Mouse (Mus musculus) layer of hippocampus, adult 18-20 months (tissue): Measurements from ENCODE around the gene Slc28a1. TPM values are rescaled to one million over a fixed set of nuclear protein-coding genes. Genes with fewer than 3 reads are reported as not detected.
A peak's percentile ranks its signal among the peaks of the same experiment; 100 is the strongest.
"Not testable (repeated sequence)": the region's sequence is repeated elsewhere in the genome, so short reads cannot be mapped to it uniquely, and the experiment has no call there.

ENCODE experiments used
- DNase-seq, 2 experiments: peaks; one replicate each; pipeline ENCODE4 v3.0.0; 2022; ENCODE audit warnings: low spot score in 2 of 2
- total RNA-seq, 2 experiments: library from RNA; stranded (reverse); gene quantifications; 2 replicates each; pipeline ENCODE4 v1.2.3; 2021

Gene Slc28a1
- total RNA-seq, 2 experiments from 2014 or later = 0.10 TPM; not detected in 1

DNA sequence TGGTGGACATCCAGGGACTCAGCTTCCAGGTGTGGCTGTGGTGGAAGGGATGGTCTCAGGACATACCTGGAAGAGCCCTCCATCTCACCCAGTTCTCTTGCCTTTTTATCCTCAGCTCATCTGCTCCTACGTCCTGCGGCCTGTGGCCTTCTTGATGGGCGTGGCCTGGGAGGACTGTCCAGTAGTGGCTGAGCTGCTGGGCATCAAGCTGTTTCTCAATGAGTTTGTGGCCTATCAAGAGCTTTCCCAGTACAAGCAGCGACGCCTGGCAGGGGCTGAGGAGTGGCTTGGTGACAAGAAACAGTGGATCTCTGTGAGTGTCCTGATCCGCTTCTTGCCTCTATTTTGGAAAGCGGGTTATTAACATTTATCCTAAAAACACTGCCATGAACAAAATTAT lies 49.8 kb downstream of the Slc28a1 start:
- no peak for DNase-seq

DNA sequence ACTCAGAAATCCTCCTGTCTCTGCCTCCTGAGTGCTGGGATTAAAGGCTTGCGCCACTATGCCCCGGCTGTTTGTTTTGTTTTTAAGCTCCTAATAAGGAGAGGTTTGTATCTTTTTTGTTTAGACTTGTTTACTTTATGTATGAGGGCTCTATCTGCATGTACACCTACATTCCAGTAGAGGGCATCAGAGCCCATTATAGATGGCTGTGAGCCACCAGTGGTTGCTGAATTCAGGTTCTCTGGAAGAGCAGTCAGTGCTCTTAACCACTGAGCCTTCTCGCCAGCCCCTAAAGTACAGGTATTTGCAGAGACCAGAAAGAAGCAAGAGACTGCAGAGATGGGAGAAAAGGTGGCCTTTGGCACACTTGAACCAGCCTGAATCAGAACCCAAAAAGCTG lies 52.5 kb downstream of the Slc28a1 start:
- DNase-seq = peak in 1 of 2 experiments; percentile 63

DNA sequence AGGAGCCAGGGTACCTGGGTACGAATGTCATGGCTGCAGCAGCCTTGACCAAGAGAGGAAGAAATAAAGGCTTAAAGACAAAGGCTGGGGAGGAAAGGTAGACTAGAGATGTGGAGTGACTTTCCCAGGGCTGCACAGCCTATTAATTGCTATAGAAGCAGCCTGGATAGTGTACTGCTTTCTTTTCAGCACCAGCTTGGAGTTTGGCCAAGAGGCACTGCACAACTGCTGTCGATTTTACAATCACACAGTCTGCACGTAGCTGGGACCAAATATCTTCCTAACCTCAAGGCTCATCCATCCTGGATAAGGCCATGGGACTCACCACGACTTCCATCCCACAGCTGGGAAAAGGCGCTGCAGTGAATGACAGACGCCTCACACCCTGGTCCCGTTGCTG lies 54.8 kb downstream of the Slc28a1 start:
- peak in 1 of 2 experiments; percentile 17 for DNase-seq

DNA sequence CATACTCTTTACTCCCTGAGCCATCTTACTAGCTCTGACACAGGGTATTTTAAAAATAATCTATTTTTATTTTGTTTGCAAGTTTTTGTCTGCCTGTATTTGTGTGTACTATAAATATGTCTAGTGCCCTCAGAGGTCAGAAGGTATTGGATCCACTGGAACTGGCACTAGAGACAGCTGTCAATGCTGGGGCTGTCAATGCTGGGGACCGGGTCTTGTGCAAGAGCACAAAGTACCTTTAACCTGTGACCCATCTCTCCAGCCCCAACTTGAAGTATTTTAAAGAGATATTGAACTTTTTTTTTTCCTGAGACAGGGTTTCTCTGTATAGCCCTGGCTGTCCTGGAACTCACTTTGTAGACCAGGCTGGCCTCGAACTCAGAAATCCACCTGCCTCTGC lies 59.3 kb downstream of the Slc28a1 start:
- no peak for DNase-seq

GRCm38 (mm10) chr7:81174654-81175053 lies 60.1 kb downstream of the Slc28a1 start:
- DNase-seq = no peak

DNA sequence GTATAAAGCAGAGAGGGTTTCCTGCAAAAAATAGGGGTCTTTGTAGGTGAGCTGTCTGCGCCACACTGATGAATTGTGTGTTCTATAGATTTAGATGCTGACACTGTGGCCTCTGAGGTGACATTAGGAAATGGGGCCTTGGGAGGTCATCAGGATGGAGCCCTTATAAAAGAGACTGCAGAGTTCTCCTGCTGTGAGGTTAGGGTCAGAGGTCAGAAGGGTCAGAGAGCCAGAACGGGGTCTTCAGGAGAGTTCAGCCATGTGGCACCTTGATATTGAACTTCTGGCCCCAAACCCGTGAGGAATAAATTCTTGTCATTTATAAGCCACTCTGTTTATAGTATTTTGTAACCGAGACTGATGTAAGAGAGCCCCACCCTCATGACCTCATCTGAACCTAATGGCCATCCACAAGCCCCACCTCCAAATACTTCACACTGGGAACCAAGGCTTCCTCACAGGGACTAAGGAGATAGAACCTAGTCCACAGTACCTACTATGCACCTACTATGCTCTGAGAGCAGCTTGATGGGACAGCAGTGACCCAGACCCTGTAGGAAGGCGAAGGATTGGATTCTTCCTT lies 61.7 kb downstream of the Slc28a1 start:
- DNase-seq = no peak

DNA sequence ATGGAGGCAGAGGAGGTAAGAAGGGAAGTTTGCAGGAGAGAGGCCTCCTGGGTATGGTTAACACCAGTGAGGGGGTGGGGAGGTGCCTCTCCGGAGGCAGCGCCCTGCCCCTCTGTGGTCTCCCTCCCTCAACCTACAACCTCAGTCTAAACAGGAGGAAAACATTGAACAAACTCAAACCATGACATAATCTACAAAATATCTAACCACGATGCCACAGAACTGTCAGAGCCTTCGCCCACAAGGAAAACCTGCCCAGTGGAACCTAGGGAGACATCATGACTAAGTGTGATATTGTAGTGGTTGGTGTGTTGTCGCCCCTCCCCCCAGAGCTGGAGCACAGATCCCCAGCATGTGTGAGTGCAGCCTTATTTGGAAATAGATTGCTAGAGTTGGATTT lies 64.9 kb downstream of the Slc28a1 start:
- peak in 1 of 2 experiments; percentile 27 for DNase-seq

DNA sequence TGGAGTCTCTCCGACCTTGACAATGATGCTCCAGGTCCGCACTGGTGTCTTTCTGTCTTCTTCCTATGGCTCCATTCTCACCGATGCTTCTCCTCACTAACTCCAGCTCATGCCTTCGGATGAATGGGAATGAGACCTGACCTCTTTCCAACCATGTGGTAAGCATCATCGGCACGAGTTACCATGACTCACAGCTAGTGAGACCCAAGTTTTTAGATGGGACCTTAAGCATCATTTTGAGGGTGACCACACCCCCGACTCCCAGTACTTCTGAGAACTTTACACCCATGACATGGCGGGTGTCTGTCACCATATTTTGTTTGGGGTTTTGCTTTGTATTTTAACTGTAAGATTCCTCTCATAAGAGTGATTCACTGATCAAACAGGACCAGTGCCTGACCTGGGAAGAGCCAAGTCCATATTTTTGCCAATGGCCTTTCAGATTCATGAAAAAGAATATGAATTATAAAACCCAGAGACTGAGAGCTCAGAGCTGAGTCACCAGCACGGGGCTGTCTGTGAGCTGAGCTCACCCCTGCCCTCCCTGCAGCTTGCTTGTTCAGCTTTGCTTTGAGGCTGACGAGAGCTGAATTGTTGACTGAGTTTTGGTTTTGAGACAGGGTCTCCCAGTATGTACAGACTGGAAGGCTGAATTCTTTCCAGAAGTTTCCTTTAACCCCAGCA lies 68.0 kb downstream of the Slc28a1 start:
- DNase-seq = no peak

DNA sequence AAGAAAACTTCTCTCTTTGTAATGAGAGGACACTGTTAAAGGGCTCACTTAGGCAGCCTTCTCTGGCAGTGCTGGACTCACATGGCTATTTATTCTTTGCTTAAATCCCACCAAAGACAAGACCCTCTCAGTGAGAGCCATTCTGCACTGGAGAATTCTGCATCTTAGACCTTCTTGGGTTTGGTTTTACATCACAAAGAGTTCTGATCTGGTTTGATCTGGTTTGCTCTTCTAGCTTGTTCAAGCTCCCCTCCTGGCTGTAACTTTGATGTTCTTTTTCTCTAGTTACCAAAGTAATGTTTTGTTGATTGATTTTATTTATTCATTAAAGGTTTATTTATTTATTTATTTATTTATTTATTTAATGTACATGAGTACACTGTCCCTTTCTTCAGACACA lies 68.6 kb downstream of the Slc28a1 start:
- DNase-seq = no peak

DNA sequence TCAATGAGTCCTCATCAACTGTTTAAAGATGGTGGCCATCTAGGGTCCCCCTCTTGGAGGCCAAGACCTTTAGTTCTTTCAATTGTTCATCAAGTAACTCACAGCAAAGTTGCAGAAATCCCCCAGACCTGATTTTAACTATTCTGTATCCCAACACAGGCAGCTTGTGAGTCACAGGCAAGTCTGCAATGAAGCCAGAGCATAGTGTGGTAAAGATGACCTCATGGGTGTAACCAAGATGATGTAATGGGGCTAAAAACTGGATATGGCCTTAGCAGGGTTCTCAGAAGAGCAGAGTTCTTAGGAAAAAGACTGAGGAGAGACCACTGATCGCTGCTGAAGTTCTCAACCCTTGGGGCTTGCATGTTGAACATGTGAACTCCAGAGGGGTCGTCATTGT lies 69.5 kb downstream of the Slc28a1 start:
- no peak for DNase-seq

DNA sequence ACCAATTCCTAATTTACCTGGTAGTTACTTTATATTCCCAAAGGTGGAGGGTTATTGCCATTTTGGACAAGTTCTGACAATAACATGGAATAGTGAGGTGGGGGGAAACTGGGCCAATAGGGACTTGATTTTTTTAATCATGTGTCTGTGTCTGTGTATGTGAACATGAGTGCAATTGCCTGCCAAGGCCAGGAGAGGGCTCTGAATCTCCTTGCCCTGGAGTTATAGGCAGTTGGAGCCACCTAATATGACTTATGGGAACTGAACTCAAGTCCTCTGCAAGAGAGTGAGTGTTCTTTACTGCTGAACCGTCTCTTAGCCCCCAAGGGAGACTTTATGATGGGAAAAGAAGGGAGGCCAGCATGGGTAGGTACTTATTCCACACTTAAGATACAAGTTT lies 70.1 kb downstream of the Slc28a1 start:
- no peak for DNase-seq

DNA sequence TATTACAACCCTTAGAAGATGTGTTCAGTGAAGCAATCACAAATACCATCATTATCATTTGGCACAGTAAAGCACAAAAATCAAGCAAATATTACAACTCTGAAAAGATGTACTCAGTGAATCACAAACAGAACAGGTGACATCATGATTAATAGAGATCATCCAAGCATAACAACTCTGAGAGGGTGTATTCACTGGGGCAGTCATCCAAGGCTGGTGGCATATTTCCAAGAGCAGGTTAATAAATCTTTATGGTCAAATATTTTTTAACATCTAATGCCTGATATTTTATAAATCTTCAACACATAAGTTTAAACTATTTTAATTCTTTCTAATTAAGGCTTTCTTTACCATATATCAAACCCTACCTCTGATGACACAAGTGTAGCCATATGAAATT lies 71.4 kb downstream of the Slc28a1 start:
- not testable (repeated sequence) for DNase-seq

- DNase-seq = no peak
These were observed 74.6 kb downstream of the Slc28a1 start for GRCm38 (mm10) chr7:81189180-81189579.

GRCm38 (mm10) chr7:81195509-81195908 lies 80.9 kb downstream of the Slc28a1 start:
- no peak for DNase-seq

DNA sequence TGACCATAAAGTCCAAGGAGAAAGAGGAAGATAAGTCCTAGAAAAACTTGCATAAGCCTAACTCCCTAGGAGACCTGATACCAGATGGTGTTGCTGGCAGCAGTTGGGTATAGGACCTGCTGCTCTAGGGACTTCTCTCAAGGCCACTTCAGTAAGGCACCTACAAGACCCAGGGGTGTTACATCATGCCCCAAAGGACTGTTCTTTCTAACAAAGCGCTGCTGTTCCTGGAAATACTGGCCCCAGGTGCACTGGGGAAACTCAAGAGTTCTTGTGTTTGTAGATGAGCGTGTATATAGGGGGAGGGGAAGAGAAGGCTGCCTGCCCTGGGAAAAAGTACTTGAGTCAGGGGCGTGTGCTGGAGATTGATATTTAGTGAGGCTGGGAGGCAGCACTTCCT lies 82.2 kb downstream of the Slc28a1 start:
- no peak for DNase-seq

GRCm38 (mm10) chr7:81198538-81198937 lies 83.9 kb downstream of the Slc28a1 start:
- DNase-seq = no peak

GRCm38 (mm10) chr7:81199109-81199508 lies 84.5 kb downstream of the Slc28a1 start:
- no peak for DNase-seq

GRCm38 (mm10) chr7:81199757-81200156 lies 85.2 kb downstream of the Slc28a1 start:
- DNase-seq = no peak

DNA sequence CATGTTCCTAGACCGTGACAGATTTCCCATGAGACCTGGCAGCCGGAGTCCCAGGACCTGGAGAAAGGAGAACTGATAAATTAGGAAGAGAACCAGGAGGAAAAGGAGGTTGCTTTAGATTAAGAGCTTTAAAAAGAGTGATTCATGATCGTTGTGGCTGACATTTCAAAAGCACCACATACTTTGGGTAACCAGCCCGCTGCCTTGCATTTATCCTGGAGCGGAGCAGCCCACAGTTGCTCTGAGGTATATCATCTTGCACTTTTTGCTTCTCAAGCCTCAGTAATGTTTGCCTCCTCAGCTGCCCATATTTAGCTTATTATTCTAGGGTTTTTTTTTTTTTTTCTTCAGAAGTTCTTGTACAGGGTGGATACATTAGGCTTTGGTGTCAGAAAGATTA lies 87.8 kb downstream of the Slc28a1 start:
- no peak for DNase-seq

- not testable (repeated sequence) for DNase-seq
These were observed 89.0 kb downstream of the Slc28a1 start for GRCm38 (mm10) chr7:81203576-81203975.

DNA sequence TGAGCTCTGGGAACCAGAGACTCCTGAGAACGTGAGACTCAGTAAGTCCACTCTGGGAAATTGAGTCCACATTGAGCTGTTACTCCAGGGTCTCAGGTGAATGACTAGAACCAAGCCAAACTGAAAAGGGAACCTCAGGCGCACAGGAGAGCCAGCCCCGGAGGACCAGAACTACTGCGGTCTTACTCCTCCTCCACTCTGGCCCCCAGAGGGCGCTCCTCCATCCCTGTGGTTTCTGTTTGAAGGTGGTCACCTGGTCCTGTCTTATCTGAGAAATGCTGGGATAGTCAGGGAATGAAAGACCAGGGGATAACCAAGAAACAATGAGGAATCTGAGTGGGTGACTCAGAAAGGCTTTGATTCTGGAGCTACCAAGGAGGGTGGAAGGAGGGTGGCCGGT lies 94.3 kb downstream of the Slc28a1 start:
- DNase-seq = peak; percentile 37 to 72

DNA sequence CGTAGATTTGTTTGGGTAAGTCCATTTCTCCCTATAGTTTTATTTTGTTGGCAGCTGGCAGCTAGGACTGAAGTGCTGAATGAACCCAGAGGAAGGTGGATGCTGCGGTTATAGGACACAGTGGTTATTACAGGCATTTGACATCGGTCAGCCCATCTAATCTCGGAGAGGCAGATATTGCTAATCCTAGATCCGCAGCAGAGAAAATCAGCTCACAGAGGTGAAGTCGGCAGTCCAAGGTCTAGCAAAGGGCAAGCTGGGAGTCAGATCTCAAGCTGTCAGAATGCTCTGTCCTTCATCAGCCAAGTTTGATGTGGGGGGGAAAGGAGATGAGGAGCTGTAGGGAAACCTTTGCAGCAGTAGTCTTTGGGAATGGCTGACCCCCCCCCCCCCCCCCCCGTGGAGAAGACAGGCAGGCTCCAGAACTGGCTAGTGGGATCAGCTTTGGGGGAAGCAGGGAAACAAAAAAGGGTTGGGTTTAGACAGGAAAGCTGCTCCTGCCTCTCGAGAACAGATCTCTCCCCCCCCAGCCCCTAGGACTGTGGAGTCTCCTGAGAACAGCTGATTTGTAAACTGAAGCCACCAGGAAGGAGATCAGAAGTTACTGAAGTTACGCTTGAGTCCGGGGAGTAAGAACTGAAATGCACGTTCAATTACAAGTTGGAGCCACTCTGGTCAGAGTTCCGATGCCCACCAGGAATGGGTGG lies 95.5 kb downstream of the Slc28a1 start:
- no peak for DNase-seq

DNA sequence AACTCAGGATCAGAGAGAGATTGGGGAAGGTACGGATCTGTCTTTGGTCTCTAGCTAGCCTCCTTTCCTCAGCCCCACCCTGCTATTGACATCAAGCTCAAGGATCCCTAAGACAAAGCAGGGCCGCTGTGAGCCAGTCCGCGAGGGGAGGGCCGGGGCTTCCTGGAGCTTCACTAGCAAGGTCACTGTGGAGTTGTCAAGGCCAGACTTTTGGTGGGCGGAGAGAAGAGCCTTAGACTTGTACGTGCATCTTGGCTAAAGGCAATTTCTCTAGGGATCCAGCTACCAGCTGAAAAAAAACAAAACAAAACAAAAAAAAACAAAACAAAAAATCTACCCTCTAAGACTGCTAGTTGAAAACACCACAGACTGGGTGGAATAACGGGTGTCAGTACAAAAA lies 97.2 kb downstream of the Slc28a1 start:
- DNase-seq = no peak
